Mouse (Mus musculus) liver, embryonic 13.5 days (tissue): ENCODE results near the gene Fancd2os. TPM values are rescaled to one million over a fixed set of nuclear protein-coding genes. Genes with fewer than 3 reads are reported as not detected.

Source experiments
- ATAC-seq: fragments of 200-750 bp; cut with Nextera tagmentation; 2 replicates; pipeline ENCODE4 v1.8.0; 2017; ENCODE audit warnings: low read depth, mild to moderate bottlenecking, moderate number of reproducible peaks, moderate library complexity
- DNase-seq: peaks from one replicate; pipeline ENCODE4 v3.0.0; 2022
- H3K27ac ChIP-seq: fragments of 300-500 bp; sonication (generic); 2 replicates; pipeline ENCODE4 v1.5.1; 2015; ENCODE audit warnings: moderate library complexity, mild to moderate bottlenecking, inconsistent platforms
- H3K27me3 ChIP-seq: fragments of 300-500 bp; sonication (generic); 2 replicates; pipeline ENCODE4 v1.6.1; 2015; ENCODE audit warnings: mild to moderate bottlenecking, inconsistent platforms
- H3K36me3 ChIP-seq: fragments of 300-500 bp; sonication (generic); 2 replicates; pipeline ENCODE4 v1.6.1; 2015; ENCODE audit warnings: mild to moderate bottlenecking, inconsistent platforms
- H3K4me1 ChIP-seq: fragments of 300-500 bp; sonication (generic); replicated peaks from 2 replicates; pipeline ENCODE4 v1.6.1; 2015; ENCODE audit warnings: inconsistent platforms
- H3K4me2 ChIP-seq: fragments of 300-500 bp; sonication (generic); 2 replicates; pipeline ENCODE4 v1.6.1; 2015; ENCODE audit warnings: inconsistent platforms, mild to moderate bottlenecking, moderate library complexity
- H3K4me3 ChIP-seq: fragments of 300-500 bp; sonication (generic); replicated peaks from 2 replicates; pipeline ENCODE4 v1.5.1; 2015; ENCODE audit warnings: mild to moderate bottlenecking, inconsistent platforms
- H3K9ac ChIP-seq: fragments of 300-500 bp; sonication (generic); 2 replicates; pipeline ENCODE4 v1.6.1; 2015; ENCODE audit warnings: mild to moderate bottlenecking, inconsistent platforms
- H3K9me3 ChIP-seq: fragments of 300-500 bp; sonication (generic); replicated peaks from 2 replicates; pipeline ENCODE4 v1.6.1; 2016; ENCODE audit warnings: inconsistent platforms
- WGBS: fragments of 180-500 bp; shearing (Covaris S2); methylation state at CpG from one replicate; pipeline ENCODE4 v1.1.7; 2015; ENCODE audit not compliant: insufficient replicate concordance; 5-methylcytosine and 5-hydroxymethylcytosine counted together
- polyA plus RNA-seq: library from polyadenylated mRNA; unstranded; fragments of >200 nt; fragmentation: Nextera tagmentation; extraction: Ambion mirVana; gene quantifications from 2 replicates; pipeline ENCODE4 v1.2.1, GENCODE M21; 2015

The Fancd2os gene
- polyA plus RNA-seq, 1 experiment from 2014 or later: 0.09 TPM

- no peak for DNase-seq
- WGBS: 58% methylated on average over 5 of the region's 5 CpGs
- Histone ChIP-seq H3K36me3 (peaks cover 27% of the 10 kb centered on the region), H3K4me2 (peak overlapping the region; percentile 96), H3K27me3 (no peaks in the 10 kb centered on the region), H3K9me3 (no peaks in the 10 kb centered on the region), H3K9ac (peak overlapping the region; percentile 85), H3K4me1 (peaks cover 26% of the 10 kb centered on the region), H3K4me3 (peak overlapping the region; percentile 85), H3K27ac (no peak overlapping the region)
- ATAC-seq: no peak
Observed at GRCm38 (mm10) chr6:113624989-113625770, 24.7 kb upstream of the Fancd2os start.

GRCm38 (mm10) chr6:113623941-113624751 is 23.6 kb upstream of the Fancd2os start, which contains the start of gene Vhl:
TSS of gene Vhl (plus strand) at chr6:113623959.
- peak; percentile 89 for ATAC-seq
- Histone ChIP-seq H3K27ac (peak within 1 kb of the TSS; percentile 79), H3K4me1 (peaks cover 26% of the 10 kb centered on the region), H3K4me3 (peak within 1 kb of the TSS; percentile 85), H3K4me2 (peak within 1 kb of the TSS; percentile 96), H3K9me3 (no peaks in the 10 kb centered on the region), H3K36me3 (peaks cover 16% of the 10 kb centered on the region), H3K27me3 (no peaks in the 10 kb centered on the region), H3K9ac (peak within 1 kb of the TSS; percentile 85)
- peak; percentile 73 for DNase-seq
- 1% methylated on average over 67 of the region's 76 CpGs for WGBS

- WGBS: 39% methylated on average over 5 of the region's 5 CpGs
Observed at GRCm38 (mm10) chr6:113623386-113623785, 22.9 kb upstream of the Fancd2os start.

GRCm38 (mm10) chr6:113615489-113615888 is 15.0 kb upstream of the Fancd2os start:
- Histone ChIP-seq H3K36me3 (peaks cover 61% of the 10 kb centered on the region), H3K27me3 (no peaks in the 10 kb centered on the region), H3K4me2 (no peak overlapping the region), H3K4me1 (peaks cover 6% of the 10 kb centered on the region; the same call in 1 of the 2 replicates), H3K9me3 (0 out of 2 replicates have a peak, but pooled peaks cover 3% of the 10 kb centered on the region), H3K27ac (no peak overlapping the region), H3K9ac (no peak overlapping the region), H3K4me3 (no peak overlapping the region)
- WGBS: 76% methylated on average over 4 of the region's 4 CpGs
- no peak for DNase-seq
- no peak for ATAC-seq

More at GRCm38 (mm10) chr6:113623386-113623785, 22.9 kb upstream of the Fancd2os start:
- Histone ChIP-seq H3K4me2 (peak overlapping the region; percentile 96), H3K36me3 (peaks cover 12% of the 10 kb centered on the region), H3K27ac (no peak overlapping the region), H3K9ac (peak overlapping the region; percentile 65), H3K27me3 (no peaks in the 10 kb centered on the region), H3K4me3 (peak overlapping the region; percentile 85), H3K9me3 (no peaks in the 10 kb centered on the region), H3K4me1 (peaks cover 26% of the 10 kb centered on the region)
- DNase-seq: no peak
- ATAC-seq: no peak

- Histone ChIP-seq H3K4me1 (peaks cover 9% of the 10 kb centered on the region; the same call in 1 of the 2 replicates), H3K9me3 (0 out of 2 replicates have a peak, but pooled peaks cover 3% of the 10 kb centered on the region), H3K4me3 (no peak overlapping the region), H3K27ac (no peak overlapping the region), H3K27me3 (no peaks in the 10 kb centered on the region), H3K9ac (no peak overlapping the region), H3K4me2 (no peak overlapping the region), H3K36me3 (peaks cover 64% of the 10 kb centered on the region)
- ATAC-seq (no peak), DNase-seq (no peak)
- WGBS: 91% methylated on average over 8 of the region's 8 CpGs
Observed at GRCm38 (mm10) chr6:113614997-113615396, 14.5 kb upstream of the Fancd2os start.

GRCm38 (mm10) chr6:113614152-113614551 is 13.6 kb upstream of the Fancd2os start:
- H3K27me3 ChIP-seq: no peaks in the 10 kb centered on the region
- H3K36me3 ChIP-seq: peaks cover 64% of the 10 kb centered on the region
- H3K4me3 ChIP-seq: no peak overlapping the region
- DNase-seq: no peak
- peaks cover 9% of the 10 kb centered on the region; the same call in 1 of the 2 replicates for H3K4me1 ChIP-seq
- no peak overlapping the region for H3K9ac ChIP-seq
- 0 out of 2 replicates have a peak, but pooled peaks cover 3% of the 10 kb centered on the region for H3K9me3 ChIP-seq
- no peak for ATAC-seq
- no peak overlapping the region for H3K27ac ChIP-seq
- H3K4me2 ChIP-seq: no peak overlapping the region
- WGBS: 88% methylated on average over 7 of the region's 7 CpGs

GRCm38 (mm10) chr6:113612258-113612969 is 11.9 kb upstream of the Fancd2os start:
- Histone ChIP-seq H3K4me1 (peaks cover 9% of the 10 kb centered on the region; the same call in 1 of the 2 replicates), H3K4me2 (no peak overlapping the region), H3K4me3 (no peak overlapping the region), H3K9me3 (0 out of 2 replicates have a peak, but pooled peaks cover 3% of the 10 kb centered on the region), H3K27ac (no peak overlapping the region; the same call in 1 of the 2 replicates), H3K27me3 (no peaks in the 10 kb centered on the region), H3K36me3 (peaks cover 63% of the 10 kb centered on the region), H3K9ac (no peak overlapping the region)
- 84% methylated on average over 8 of the region's 8 CpGs for WGBS
- DNase-seq (no peak), ATAC-seq (no peak)

- no peak overlapping the region for H3K27ac ChIP-seq
- H3K4me3 ChIP-seq: no peak overlapping the region
- 79% methylated on average over 7 of the region's 7 CpGs for WGBS
- H3K36me3 ChIP-seq: peaks cover 44% of the 10 kb centered on the region
- ATAC-seq: no peak
- H3K27me3 ChIP-seq: no peaks in the 10 kb centered on the region
- no peak overlapping the region for H3K4me2 ChIP-seq
- H3K9me3 ChIP-seq: 0 out of 2 replicates have a peak, but pooled peaks cover 3% of the 10 kb centered on the region
- H3K4me1 ChIP-seq: peaks cover 25% of the 10 kb centered on the region
- no peak overlapping the region for H3K9ac ChIP-seq
- DNase-seq: no peak
Observed at GRCm38 (mm10) chr6:113609293-113609692, 8.8 kb upstream of the Fancd2os start.

GRCm38 (mm10) chr6:113608871-113609270 is 8.4 kb upstream of the Fancd2os start:
- DNase-seq (no peak), ATAC-seq (no peak)
- H3K27ac ChIP-seq: no peak overlapping the region
- no peak overlapping the region for H3K9ac ChIP-seq
- WGBS: 76% methylated on average over 6 of the region's 6 CpGs
- H3K27me3 ChIP-seq: no peaks in the 10 kb centered on the region
- H3K36me3 ChIP-seq: peaks cover 39% of the 10 kb centered on the region
- peaks cover 30% of the 10 kb centered on the region for H3K4me1 ChIP-seq
- H3K4me2 ChIP-seq: no peak overlapping the region
- 0 out of 2 replicates have a peak, but pooled peaks cover 3% of the 10 kb centered on the region for H3K9me3 ChIP-seq
- H3K4me3 ChIP-seq: no peak overlapping the region

GRCm38 (mm10) chr6:113605224-113605545 is 4.7 kb upstream of the Fancd2os start:
- no peak for DNase-seq
- 1% methylated on average over 10 of the region's 10 CpGs for WGBS
- Histone ChIP-seq H3K9me3 (no peaks in the 10 kb centered on the region), H3K4me3 (peak overlapping the region; percentile 96), H3K4me2 (peak overlapping the region; percentile 86), H3K36me3 (peaks cover 17% of the 10 kb centered on the region), H3K9ac (peak overlapping the region; percentile 93), H3K27ac (peak overlapping the region; percentile 80), H3K27me3 (no peaks in the 10 kb centered on the region), H3K4me1 (peaks cover 30% of the 10 kb centered on the region)
- peak; percentile 26; the same call in 1 of the 2 replicates for ATAC-seq
